Mouse (Mus musculus) layer of hippocampus, adult 18-20 months (tissue): ENCODE measurements around the gene Arap2. TPM values are rescaled to one million over a fixed set of nuclear protein-coding genes. Genes with fewer than 3 reads are reported as not detected.
A peak's percentile ranks its signal among the peaks of the same experiment; 100 is the strongest.
"Not testable (repeated sequence)": the region's sequence is repeated elsewhere in the genome, so short reads cannot be mapped to it uniquely, and the experiment has no call there.

Experiments
- DNase-seq, 2 experiments: peaks; one replicate each; pipeline ENCODE4 v3.0.0; 2022; ENCODE audit warnings: low spot score in 2 of 2
- total RNA-seq, 2 experiments: library from RNA; stranded (reverse); gene quantifications; 2 replicates each; pipeline ENCODE4 v1.2.3; 2021

The Arap2 gene
- total RNA-seq, 2 experiments from 2014 or later: 44.6 to 49.8 TPM

DNA sequence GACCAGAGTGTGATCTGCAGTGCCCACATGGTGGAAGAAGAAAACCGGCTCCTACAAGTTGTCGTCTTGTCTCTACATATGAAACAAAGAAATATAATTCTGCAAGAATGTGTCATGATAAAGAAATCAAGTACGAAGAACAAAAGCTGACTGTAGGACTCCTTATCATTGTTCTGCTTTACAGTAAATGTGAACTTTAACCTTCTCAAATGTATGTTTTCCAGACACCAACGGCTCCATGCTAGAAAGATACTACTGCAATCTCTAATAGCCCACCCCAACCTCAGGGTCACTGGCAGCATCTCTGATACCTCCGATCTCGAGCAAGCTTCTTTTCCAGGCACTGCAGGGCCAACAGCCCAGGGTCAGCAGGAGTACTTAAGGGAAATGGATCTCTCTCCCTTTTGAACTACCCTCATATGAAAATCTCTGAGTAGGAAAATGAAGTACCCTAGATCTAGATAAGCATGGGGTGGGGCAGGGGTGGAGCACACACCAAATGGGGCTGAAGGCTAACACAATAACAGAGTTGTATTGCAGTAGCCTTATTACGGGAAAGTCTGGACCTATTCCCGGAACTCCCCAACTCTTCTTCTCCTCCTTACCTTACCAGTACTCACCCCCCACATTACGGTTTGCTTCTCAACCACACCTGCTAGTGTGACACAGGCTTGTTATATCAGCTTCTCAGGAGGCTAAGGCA is 22.6 kb downstream of the Arap2 start:
- no peak for DNase-seq

DNA sequence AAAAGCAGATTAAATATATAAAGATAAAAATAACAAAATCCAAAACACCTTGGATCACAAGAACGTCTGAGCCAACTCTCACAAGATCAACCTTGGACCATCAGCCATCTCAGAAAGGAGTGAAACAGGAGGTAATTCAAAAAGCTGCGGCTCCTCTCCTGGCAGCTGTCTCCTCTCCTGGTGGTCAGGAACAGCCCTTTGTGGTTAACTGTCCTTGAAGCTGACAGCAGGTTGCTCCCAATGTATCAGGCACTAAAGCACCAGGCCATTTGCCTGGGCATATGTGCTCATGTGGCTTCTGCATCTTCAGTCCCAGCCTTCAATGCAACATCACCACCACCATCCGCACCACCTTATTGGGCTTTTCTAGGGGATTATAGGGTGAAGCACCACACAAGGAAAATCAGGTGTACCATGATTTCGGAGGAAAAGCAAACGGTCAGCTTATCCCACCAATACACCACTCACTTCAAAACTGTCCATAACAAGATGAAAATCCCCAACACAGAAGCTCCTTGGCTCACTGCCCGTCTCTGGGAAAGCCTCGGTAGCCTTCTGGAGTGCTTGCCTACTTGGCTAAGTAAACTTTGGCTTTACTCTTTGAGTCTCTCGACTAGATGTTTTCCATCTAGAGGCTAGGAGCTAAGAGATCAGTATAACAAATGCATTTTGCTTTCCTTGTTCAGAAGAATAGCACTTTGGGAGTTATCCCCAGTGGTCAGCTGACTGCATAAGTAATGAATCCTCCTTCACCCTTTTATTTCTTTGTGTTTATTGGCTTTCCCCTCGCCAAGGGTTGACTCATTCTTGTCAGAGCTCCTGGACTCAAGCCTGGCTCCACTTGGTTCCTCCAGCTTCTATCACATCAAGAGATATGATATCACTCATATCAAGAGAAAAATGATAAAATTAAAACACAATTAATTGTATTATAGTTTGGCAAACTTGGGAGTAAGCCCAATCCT is 26.2 kb downstream of the Arap2 start:
- DNase-seq: no peak

GRCm38 (mm10) chr5:62730573-62730972 is 35.4 kb downstream of the Arap2 start:
- DNase-seq: not testable (repeated sequence)

DNA sequence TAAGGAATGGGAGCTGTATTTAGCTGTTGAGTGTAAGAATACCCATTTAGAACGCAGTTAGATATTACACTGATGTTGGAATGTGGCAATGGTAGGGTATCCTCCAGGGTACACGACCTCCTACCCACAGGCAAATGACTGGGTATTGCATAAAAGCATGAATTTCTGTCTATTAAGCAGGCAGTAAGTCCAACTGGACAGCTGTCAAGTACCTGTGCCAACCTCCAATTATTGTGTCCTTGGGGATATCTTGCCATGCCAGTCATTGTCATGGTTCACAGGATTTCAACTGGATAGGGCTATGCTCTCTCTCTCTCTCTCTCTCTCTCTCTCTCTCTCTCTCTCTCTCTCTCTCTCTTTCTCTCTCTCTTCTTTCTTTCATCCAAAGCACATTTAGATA is 40.4 kb downstream of the Arap2 start:
- no peak for DNase-seq

GRCm38 (mm10) chr5:62723261-62724105 is 42.5 kb downstream of the Arap2 start:
- DNase-seq: no peak

DNA sequence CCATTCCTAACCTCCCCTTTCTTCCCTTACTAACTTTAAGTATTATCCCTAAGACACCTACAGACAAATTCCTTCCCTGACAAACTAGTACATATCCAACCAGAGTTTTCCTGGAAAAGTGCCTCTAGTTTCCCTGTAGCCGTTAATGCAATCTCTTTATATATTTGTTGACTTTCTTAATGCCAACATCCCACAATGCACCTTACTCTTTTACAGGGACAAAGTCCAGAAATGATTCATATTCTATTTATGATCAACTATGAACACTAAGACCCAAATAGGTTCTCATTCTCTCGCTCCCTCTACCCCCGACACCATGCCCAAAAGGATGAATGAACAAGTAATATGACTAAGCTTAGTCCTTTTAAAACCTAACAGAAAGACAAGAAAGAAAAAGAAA is 49.5 kb downstream of the Arap2 start:
- DNase-seq: no peak

GRCm38 (mm10) chr5:62715977-62716376 is 50.0 kb downstream of the Arap2 start:
- DNase-seq: no peak

DNA sequence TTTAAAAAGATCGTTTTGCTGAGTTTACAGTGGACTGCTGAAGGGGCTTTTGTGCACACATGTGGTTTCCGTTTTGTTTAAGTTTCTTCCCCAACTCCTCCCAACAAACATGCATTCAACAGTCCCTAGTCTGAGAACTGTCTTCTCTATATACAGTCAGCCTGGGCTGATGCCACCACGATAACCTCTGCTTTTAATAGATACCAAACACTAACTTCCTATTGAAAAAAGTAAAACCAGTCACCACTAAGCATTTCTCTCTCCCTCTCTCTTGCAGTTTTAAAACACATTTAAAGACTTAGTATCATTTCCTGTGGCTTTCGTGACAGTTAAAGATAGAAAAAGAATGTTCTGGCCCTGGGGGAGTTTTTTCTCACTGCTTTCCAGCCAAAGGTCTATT is 50.5 kb downstream of the Arap2 start:
- DNase-seq: no peak

DNA sequence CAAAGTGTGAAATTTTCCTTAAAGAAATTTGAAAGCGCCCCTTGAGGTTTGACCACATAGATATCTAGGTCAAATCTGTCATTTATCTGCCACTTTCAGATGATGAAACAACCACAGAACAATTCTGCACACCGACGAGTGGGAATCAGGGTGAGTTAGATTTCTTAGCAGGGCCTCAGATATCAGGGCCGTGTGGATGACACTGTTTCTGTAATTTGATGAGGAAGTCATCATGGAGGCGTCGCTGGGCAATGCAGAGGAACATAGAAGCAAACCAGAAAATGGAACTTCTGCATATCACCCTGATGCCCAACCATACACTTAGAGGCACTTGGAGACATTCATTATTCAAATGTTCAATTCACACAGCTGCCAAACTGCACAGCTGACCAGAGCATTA is 55.0 kb downstream of the Arap2 start:
- DNase-seq: no peak

GRCm38 (mm10) chr5:62706900-62707299 is 59.1 kb downstream of the Arap2 start:
- peak; percentile 36 to 83 for DNase-seq

DNA sequence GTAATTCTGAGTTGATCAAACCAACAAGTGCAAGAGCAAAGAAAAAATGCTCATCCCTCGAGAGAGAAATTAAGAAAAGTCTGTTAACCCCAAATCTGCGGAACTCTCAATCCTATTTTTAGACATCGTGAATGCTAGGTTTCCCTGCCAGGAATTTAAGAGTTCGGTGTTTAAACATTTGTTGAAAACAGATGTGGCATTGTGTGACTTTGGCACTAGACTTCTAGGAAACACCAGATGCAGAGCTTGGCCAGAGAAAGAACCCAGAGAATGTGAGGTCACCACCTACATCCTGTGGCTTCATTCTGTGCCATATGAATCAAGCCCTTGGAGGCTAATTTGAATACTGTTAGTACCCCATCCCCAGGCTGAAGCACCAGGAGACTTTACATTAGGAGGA is 76.0 kb downstream of the Arap2 start:
- no peak for DNase-seq

DNA sequence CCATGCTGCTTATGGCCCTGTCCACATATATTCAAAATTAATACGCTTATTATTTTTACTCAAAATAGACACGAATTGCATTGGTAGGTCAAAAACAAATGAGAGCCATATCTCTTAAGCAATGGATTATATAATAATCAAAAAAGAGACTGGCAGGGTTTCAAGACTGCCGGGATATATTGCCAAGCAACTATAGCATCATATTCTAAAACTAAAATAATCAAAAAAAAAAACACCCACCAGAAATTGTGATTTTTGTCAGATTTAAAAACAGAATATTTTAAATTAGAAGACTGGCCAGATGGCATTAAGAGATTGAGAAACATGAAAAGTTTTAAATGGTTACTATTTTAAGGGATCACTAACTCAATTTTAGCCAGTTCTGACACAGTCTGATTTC is 82.2 kb downstream of the Arap2 start:
- peak in 1 of 2 experiments; percentile 56 for DNase-seq

- no peak for DNase-seq
These were observed 82.8 kb downstream of the Arap2 start for GRCm38 (mm10) chr5:62683207-62683606.

DNA sequence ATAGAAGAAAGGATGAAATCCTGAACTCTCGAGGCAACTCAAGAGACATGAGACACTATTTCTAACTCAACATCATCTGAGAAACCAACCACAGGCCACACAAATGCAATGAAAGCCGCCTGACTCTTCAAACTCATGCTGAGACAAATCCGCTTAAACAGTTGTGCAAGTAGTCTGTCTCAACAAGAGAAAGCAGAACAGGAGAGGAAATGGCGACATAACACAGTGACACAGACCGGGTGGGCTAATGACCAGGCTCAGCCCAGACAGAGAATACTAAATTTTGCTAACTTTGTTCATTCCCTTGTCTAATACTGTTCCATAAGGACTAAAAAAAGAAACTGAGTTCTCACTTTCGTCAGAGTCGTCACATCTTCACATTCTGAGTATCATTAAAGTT is 88.6 kb downstream of the Arap2 start:
- no peak for DNase-seq

DNA sequence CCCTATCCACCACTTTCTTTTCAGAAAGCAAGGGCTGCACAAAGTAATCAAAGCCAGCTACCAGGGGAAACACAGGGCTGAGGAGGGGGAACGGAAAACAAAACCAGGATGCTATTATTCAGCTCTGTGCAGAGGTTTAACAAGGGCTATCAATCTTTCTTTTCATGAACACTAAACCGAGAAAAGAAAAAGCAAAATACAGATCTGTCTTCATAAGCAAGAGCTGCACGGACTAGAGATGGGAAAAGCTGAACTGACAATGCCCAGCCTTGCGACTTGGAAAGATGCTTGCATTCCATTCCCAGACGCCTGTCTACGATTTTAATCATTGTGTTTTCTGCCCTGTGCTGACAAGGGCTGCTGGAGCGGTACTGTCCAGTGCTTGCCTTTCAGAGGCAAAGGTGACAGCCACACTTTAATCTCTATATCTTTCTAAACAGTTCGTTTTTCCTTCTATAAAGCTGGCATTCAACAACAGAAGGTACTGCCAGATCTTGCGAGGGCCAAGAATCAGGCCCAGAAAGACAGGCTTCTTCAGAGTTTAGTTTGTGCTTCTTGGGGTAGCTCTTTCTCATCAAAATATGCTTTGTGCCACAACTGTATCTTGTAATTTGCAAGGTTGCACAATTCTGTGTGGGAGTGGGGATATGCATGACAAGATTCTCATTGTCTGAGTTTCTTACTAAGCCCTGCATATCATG is 93.1 kb downstream of the Arap2 start:
- peak in 1 of 2 experiments; percentile 22 for DNase-seq

DNA sequence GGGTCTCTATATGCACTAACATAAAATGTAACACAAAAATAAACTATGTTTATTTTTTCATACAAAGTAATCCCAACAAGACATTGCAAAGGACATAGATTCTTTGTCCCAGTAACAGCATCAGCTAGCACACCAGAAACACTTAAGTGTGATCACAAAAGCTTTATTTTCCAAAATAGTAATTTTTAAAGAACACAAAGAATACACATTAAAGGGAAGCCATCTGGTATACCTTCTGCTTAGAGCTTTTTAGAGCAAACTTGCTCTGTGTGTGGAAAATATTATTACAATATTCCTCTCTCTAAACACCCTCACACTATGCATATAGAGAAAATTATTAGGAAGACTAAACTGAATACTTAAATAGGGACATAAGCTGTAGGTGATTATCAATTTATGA is 100.6 kb downstream of the Arap2 start:
- peak in 1 of 2 experiments; percentile 39 for DNase-seq

- no peak for DNase-seq
These were observed 101.1 kb downstream of the Arap2 start for GRCm38 (mm10) chr5:62664847-62665246.

DNA sequence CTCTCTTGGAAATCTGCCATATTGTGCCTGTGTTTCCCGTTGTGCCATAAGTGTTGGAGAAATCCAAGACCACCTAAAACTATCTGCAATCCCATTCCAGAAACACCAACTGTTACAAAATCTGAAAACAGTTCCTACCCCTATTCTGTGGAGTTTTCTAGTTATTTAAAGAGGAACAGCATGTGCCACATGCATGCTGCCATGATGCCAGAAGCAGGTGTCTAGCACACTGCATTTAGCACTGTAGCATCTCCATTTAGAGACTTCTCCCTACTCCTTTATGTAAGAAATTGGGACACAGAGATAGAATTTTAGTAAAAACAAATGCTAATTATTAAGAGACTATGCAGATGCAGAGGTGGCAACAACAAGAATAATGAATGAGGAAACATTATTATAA is 102.8 kb downstream of the Arap2 start:
- DNase-seq: peak in 1 of 2 experiments; percentile 29

DNA sequence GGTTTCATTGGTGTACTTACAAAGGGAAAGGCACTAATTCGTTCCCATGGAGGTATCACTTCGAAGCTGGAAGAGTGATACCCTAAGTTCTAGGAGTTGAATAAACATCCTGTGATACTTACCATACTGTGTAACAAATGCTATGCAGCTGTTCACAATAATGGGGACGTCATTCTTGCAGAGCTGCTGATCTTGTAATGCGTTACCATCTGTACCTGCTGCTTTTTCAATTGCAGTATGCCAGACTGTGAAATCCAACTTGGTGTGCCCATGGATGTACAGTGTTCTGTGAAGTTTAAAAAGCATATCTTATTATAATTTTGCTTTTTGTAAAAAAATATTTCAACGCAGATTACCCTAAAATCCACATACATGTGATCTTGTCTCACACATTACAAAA is 112.0 kb downstream of the Arap2 start:
- no peak for DNase-seq

GRCm38 (mm10) chr5:62642330-62642729 is 123.6 kb downstream of the Arap2 start:
- no peak for DNase-seq

DNA sequence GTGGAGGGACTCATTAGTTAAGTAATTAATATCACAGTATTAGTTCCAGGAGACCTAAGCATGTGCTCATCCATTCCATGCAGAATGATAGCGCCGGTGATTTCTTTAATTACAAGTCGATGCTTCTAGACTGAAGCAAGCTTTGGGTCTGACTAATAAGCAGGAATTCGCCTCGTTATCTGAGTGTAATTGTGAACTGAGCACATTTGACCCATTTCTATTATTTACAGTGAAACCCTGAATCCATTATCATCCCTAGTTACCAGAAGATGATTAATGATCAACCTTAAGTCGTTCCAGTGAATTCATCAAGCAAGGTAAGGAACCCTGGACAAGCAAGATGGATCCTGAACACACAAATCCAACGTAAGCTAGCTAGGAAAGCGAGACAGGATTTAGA is 125.5 kb downstream of the Arap2 start:
- DNase-seq: no peak
